Mouse (Mus musculus) E14TG2a.4 (cell line): ENCODE results near the gene Vsig10.

Experiments used
- H3K27me3 ChIP-seq: 2 replicates; pipeline ENCODE4 v1.6.1; 2014; ENCODE audit warnings: low read length, control low read depth; ENCODE audit not compliant: insufficient read depth
- H3K36me3 ChIP-seq: 2 replicates; pipeline ENCODE4 v1.6.1; 2014; ENCODE audit warnings: low read length, control low read depth; ENCODE audit not compliant: insufficient read depth
- H3K4me1 ChIP-seq: replicated peaks from 2 replicates; pipeline ENCODE4 v1.6.1; 2014; ENCODE audit warnings: low read depth, low read length, control low read depth
- H3K4me3 ChIP-seq: replicated peaks from 2 replicates; pipeline ENCODE4 v1.5.1; 2014; ENCODE audit warnings: mild to moderate bottlenecking, low read length
- H3K9me3 ChIP-seq: 2 replicates; pipeline ENCODE4 v1.6.1; 2014; ENCODE audit warnings: low read length, control low read depth
- CTCF ChIP-seq: conservative IDR thresholded peaks from 2 replicates; pipeline ENCODE4 v1.5.1; 2014; ENCODE audit warnings: low read length
- NANOG ChIP-seq: IDR thresholded peaks from 2 replicates; pipeline ENCODE4 v1.6.1; 2014; ENCODE audit warnings: borderline replicate concordance, low read length, mixed read lengths
- POU5F1 ChIP-seq: IDR thresholded peaks from 2 replicates; pipeline ENCODE4 v1.6.1; 2014; ENCODE audit warnings: low read length, borderline replicate concordance

Gene Vsig10

GRCm38 (mm10) chr5:117390895-117391294, 72.0 kb downstream of the Vsig10 start:
- Histone ChIP-seq H3K9me3 (peaks cover 52% of the 10 kb centered on the region), H3K4me1 (peaks cover 44% of the 10 kb centered on the region), H3K27me3 (no peaks in the 10 kb centered on the region), H3K4me3 (no peak overlapping the region), H3K36me3 (peaks cover 43% of the 10 kb centered on the region)
- TF ChIP-seq CTCF = no peak
- no peak for TF ChIP-seq NANOG
- TF ChIP-seq POU5F1 = no peak

GRCm38 (mm10) chr5:117395834-117396233, 77.0 kb downstream of the Vsig10 start:
- H3K27me3 ChIP-seq = no peaks in the 10 kb centered on the region
- H3K36me3 ChIP-seq = peaks cover 21% of the 10 kb centered on the region
- TF ChIP-seq POU5F1 (no peak), CTCF (no peak), NANOG (no peak)
- H3K4me3 ChIP-seq = peak overlapping the region; percentile 79
- peaks cover 49% of the 10 kb centered on the region for H3K4me1 ChIP-seq
- H3K9me3 ChIP-seq = peaks cover 48% of the 10 kb centered on the region

DNA sequence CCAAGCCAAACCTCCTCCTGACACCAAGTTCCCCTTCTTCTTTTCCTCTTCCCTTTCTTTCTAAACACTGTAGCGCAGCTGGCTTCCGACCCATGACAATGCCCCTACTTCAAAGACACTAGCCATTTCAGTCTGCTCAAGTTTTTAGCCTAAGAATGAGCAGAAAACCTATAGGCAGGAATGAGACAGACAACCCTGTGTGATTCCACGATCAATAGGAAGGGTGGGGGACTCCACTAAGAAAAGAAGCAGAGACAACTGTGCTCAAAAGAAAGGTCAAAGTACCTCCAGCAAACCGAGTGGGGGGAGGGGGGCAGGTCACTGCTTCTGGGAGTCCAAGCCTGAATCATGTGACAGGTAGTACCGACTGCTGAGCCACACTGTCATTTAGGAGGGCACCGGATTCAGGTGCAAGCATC, 77.7 kb downstream of the Vsig10 start:
- no peaks in the 10 kb centered on the region for H3K27me3 ChIP-seq
- peaks cover 18% of the 10 kb centered on the region for H3K36me3 ChIP-seq
- TF ChIP-seq NANOG (peak; percentile 62; the same call in 1 of the 2 replicates), POU5F1 (peak; percentile 81; the same call in 1 of the 2 replicates), CTCF (no peak)
- peaks cover 54% of the 10 kb centered on the region for H3K4me1 ChIP-seq
- H3K9me3 ChIP-seq = peaks cover 41% of the 10 kb centered on the region
- H3K4me3 ChIP-seq = peak overlapping the region; percentile 79

- no peak for TF ChIP-seq POU5F1
- TF ChIP-seq NANOG = no peak
- TF ChIP-seq CTCF = no peak
- H3K27me3 ChIP-seq = no peaks in the 10 kb centered on the region
- peaks cover 17% of the 10 kb centered on the region for H3K36me3 ChIP-seq
- peak overlapping the region; percentile 79 for H3K4me3 ChIP-seq
- H3K4me1 ChIP-seq = peaks cover 62% of the 10 kb centered on the region
- peaks cover 33% of the 10 kb centered on the region for H3K9me3 ChIP-seq
These were observed 78.5 kb downstream of the Vsig10 start for GRCm38 (mm10) chr5:117397371-117397770.

DNA sequence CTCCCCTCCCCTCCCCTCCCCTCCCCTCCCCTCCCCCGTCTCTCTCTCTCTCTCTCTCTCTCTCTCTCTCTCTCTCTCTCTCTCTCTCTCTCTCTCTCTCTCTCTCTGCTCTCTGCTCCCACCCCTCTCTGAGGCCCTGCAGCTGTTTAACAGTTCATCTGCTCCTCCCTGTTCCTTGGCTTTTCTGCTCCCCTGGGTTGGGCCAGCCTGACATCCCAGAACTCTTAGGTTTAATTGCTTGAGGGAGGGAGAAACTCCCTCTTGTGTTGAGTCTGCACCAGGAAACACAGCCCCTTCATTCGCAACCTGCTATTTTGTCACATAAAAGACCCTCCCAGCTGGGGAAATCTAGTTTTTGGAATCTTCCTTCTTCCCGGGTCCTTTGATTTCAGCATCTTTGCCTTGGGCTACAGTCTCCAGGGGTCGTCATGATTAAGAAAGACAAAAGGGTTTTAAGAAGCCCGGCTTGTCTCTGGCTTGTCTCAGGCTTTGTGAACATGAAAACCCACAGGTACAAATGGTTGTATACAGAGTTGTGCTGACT, 79.2 kb downstream of the Vsig10 start:
- Histone ChIP-seq H3K4me3 (peak overlapping the region; percentile 79), H3K9me3 (peaks cover 26% of the 10 kb centered on the region), H3K27me3 (no peaks in the 10 kb centered on the region), H3K4me1 (peaks cover 69% of the 10 kb centered on the region), H3K36me3 (peaks cover 15% of the 10 kb centered on the region)
- TF ChIP-seq POU5F1 = no peak
- TF ChIP-seq CTCF = no peak
- no peak; the same call in 1 of the 2 replicates for TF ChIP-seq NANOG

GRCm38 (mm10) chr5:117399281-117399680, 80.4 kb downstream of the Vsig10 start:
- Histone ChIP-seq H3K9me3 (peaks cover 14% of the 10 kb centered on the region), H3K4me1 (peaks cover 76% of the 10 kb centered on the region), H3K27me3 (no peaks in the 10 kb centered on the region), H3K36me3 (peaks cover 11% of the 10 kb centered on the region), H3K4me3 (peak overlapping the region; percentile 79)
- no peak for TF ChIP-seq POU5F1
- TF ChIP-seq CTCF = no peak
- no peak for TF ChIP-seq NANOG

DNA sequence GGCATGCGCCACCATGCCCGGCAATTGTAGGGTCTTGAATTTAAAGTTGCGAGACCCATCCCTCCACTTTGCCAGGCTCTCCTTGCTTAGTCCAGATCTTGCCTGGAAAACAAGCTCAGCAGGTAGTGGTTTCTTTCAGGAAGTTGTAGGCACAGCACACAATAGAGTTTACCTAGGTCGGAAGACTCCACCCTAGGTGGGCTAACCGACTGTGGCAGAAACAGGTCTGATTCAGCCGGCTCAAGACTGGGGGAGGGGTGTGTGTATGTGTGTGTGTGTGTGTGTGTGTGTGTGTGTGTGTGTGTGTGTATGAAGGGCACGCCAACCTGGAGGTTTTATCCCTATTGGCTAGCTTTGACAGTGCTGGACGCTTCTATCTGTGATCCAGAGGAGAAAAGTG, 84.7 kb downstream of the Vsig10 start:
- Histone ChIP-seq H3K4me3 (peak overlapping the region; percentile 69), H3K4me1 (peaks cover 84% of the 10 kb centered on the region), H3K36me3 (peaks cover 35% of the 10 kb centered on the region), H3K9me3 (no peaks in the 10 kb centered on the region), H3K27me3 (no peaks in the 10 kb centered on the region)
- TF ChIP-seq CTCF (no peak), NANOG (no peak), POU5F1 (no peak)
